Mouse (Mus musculus): ENCODE measurements around the gene Adra2b. TPM values are rescaled to one million over a fixed set of nuclear protein-coding genes. Genes with fewer than 3 reads are reported as not detected.

Gene Adra2b
- 0.11 TPM for polyA plus RNA-seq (2014; fragmentation: Illumina TruSeq; extraction: RNeasy Lipid Tissue Mini Kit (QIAGEN cat#74804); ENCODE audit: low replicate concordance)

DNA sequence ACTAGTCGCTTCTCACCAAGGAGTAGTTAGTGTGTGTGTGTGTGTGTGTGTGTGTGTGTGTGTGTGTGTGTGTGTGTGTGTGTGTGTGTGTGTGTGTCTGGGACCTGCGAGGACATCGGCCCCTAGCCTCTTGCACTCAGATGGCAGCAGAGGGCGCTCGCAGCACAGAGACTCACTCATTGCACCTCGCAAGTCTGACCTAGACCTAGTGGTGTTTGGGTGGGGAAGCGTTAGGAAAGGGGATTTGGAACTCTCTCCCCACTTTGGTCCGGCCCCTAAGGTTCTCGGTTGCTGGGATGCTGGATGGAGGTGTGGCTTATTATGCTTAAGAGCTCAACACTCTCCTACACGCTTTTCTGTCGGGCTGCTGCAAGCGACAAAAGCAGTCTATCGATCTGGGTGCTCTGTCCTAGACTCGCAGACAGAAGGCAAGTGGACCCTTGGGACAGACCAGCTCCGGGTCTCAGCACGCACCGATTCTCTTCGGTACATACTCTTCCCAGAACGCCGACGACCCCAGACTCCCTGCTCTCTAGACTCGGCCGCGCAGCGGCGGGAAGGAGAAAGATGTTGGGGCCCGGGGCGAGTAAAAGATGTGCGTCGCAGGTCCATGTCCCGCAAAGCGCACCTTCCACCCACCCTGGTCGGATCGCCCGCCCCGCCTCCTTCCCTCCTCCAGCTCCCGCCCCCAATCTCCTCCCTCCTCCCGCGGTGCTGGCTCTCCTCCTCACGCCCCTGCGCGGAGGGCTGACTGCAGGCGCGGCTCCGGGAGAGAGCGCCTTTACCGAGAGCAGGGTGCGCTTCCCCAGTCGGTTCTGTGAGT is at the start of gene Adra2b:
Gene Adra2b (plus strand): TSS at position 750 of the 823 bp plus-strand sequence.

DNA sequence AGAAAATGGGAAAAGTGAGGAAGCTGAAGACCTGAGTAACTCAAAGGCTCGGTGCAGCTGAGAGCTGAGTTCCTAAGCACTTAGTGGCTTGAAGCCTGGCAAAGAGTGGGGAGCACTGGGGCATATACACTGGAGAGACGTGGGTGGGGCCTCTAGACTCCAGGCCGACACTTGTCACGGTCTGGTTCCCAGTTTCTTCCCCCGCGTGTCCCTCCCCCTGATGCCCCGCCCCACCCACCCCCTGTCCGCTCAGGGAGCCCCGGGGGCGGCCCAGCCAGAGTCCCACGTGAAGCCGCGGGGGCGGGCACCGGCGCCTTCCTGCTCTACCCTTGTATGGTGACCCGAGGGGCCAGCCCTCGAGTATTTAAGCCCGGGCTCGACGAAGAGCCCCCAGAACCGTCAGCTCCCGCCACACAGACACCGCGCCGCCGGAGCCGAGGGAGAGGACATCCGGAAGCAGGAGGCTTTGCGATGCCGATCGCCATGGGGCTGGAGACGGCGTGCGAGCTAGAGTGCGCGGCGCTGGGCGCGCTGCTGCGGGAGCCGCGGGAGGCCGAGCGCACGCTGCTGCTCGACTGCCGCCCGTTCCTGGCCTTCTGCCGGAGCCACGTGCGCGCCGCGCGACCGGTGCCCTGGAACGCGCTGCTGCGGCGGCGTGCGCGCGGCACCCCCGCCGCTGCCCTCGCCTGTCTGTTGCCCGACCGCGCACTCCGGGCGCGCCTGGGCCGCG is 27.1 kb upstream of the Adra2b start, which contains the start of gene Dusp2:
Gene Dusp2 (plus strand): TSS at position 393 of the 730 bp plus-strand sequence.

GRCm38 (mm10) chr2:127338416-127338815 is 24.6 kb upstream of the Adra2b start, which contains the start of gene Astl:
Gene Astl, plus strand, starts transcription at chr2:127338639.

Other genes with a start within 250 kb of the Adra2b start
- 18.8 TPM for gene Ncaph, start 229.3 kb upstream of the Adra2b start, polyA plus RNA-seq (2014; fragmentation: Illumina TruSeq; extraction: RNeasy Lipid Tissue Mini Kit (QIAGEN cat#74804); ENCODE audit: low replicate concordance)
- 2.2 TPM for gene Itpripl1, start 219.8 kb upstream of the Adra2b start, polyA plus RNA-seq (2014; fragmentation: Illumina TruSeq; extraction: RNeasy Lipid Tissue Mini Kit (QIAGEN cat#74804); ENCODE audit: low replicate concordance)
- gene 1810024B03Rik, start 154.9 kb upstream of the Adra2b start, polyA plus RNA-seq (2014; fragmentation: Illumina TruSeq; extraction: RNeasy Lipid Tissue Mini Kit (QIAGEN cat#74804); ENCODE audit: low replicate concordance) = 0.63 TPM
- gene Snrnp200, start 154.8 kb upstream of the Adra2b start, polyA plus RNA-seq (2014; fragmentation: Illumina TruSeq; extraction: RNeasy Lipid Tissue Mini Kit (QIAGEN cat#74804); ENCODE audit: low replicate concordance) = 16.6 TPM
- gene Ciao1, start 115.4 kb upstream of the Adra2b start, polyA plus RNA-seq (2014; fragmentation: Illumina TruSeq; extraction: RNeasy Lipid Tissue Mini Kit (QIAGEN cat#74804); ENCODE audit: low replicate concordance) = 22.9 TPM
- gene Tmem127, start 115.3 kb upstream of the Adra2b start, polyA plus RNA-seq (2014; fragmentation: Illumina TruSeq; extraction: RNeasy Lipid Tissue Mini Kit (QIAGEN cat#74804); ENCODE audit: low replicate concordance) = 46.4 TPM
- 123 TPM for gene Stard7, start 93.0 kb upstream of the Adra2b start, polyA plus RNA-seq (2014; fragmentation: Illumina TruSeq; extraction: RNeasy Lipid Tissue Mini Kit (QIAGEN cat#74804); ENCODE audit: low replicate concordance)
- 0.82 TPM for gene Dusp2, start 27.0 kb upstream of the Adra2b start, polyA plus RNA-seq (2014; fragmentation: Illumina TruSeq; extraction: RNeasy Lipid Tissue Mini Kit (QIAGEN cat#74804); ENCODE audit: low replicate concordance)
- gene Astl, start 24.6 kb upstream of the Adra2b start, polyA plus RNA-seq (2014; fragmentation: Illumina TruSeq; extraction: RNeasy Lipid Tissue Mini Kit (QIAGEN cat#74804); ENCODE audit: low replicate concordance) = not detected
- not detected for gene Gpat2, start 62.0 kb downstream of the Adra2b start, polyA plus RNA-seq (2014; fragmentation: Illumina TruSeq; extraction: RNeasy Lipid Tissue Mini Kit (QIAGEN cat#74804); ENCODE audit: low replicate concordance)
- gene Fahd2a, start 81.4 kb downstream of the Adra2b start, polyA plus RNA-seq (2014; fragmentation: Illumina TruSeq; extraction: RNeasy Lipid Tissue Mini Kit (QIAGEN cat#74804); ENCODE audit: low replicate concordance) = 3.5 TPM
- gene Kcnip3, start 158.9 kb downstream of the Adra2b start, polyA plus RNA-seq (2014; fragmentation: Illumina TruSeq; extraction: RNeasy Lipid Tissue Mini Kit (QIAGEN cat#74804); ENCODE audit: low replicate concordance) = 0.78 TPM
- 0.11 TPM for gene Prom2, start 178.3 kb downstream of the Adra2b start, polyA plus RNA-seq (2014; fragmentation: Illumina TruSeq; extraction: RNeasy Lipid Tissue Mini Kit (QIAGEN cat#74804); ENCODE audit: low replicate concordance)
- gene Zfp661, start 223.9 kb downstream of the Adra2b start, polyA plus RNA-seq (2014; fragmentation: Illumina TruSeq; extraction: RNeasy Lipid Tissue Mini Kit (QIAGEN cat#74804); ENCODE audit: low replicate concordance) = 3.0 TPM
- gene Mrps5, start 224.0 kb downstream of the Adra2b start, polyA plus RNA-seq (2014; fragmentation: Illumina TruSeq; extraction: RNeasy Lipid Tissue Mini Kit (QIAGEN cat#74804); ENCODE audit: low replicate concordance) = 13.6 TPM

Measured in small intestine, adult 10 weeks (tissue).